Mouse (Mus musculus): ENCODE results near the gene Bnipl. TPM values are rescaled to one million over a fixed set of nuclear protein-coding genes. Genes with fewer than 3 reads are reported as not detected.

The Bnipl gene
- polyA plus RNA-seq, 1 experiment from 2014 or later: 0.20 TPM

DNA sequence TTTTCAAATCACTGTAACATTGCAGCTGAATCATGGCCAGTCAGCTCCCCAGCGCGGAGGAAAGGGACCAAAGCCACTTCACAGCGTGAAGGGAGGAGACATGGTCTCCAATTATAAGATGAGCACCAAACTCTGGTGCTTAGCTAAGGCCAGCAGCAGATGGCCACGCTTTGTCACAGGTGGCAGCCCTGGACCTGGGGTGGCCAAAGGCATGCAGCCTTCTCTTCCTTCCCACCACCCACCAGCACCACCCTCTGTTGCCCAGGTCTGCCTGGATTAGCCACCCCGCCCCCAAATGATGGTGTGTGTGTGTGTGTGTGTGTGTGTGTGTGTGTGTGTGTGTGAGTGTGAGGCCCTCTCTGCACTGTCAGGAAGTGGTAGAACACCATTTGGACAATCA, 22.5 kb upstream of the Bnipl start:
- no peak for ATAC-seq (ENCODE audit: low FRiP score)
- WGBS: 97% methylated on average over 5 of the region's 5 CpGs
- H3K27me3 ChIP-seq (ENCODE audit: control insufficient read depth, insufficient read depth, low read length): no peaks in the 10 kb centered on the region

DNA sequence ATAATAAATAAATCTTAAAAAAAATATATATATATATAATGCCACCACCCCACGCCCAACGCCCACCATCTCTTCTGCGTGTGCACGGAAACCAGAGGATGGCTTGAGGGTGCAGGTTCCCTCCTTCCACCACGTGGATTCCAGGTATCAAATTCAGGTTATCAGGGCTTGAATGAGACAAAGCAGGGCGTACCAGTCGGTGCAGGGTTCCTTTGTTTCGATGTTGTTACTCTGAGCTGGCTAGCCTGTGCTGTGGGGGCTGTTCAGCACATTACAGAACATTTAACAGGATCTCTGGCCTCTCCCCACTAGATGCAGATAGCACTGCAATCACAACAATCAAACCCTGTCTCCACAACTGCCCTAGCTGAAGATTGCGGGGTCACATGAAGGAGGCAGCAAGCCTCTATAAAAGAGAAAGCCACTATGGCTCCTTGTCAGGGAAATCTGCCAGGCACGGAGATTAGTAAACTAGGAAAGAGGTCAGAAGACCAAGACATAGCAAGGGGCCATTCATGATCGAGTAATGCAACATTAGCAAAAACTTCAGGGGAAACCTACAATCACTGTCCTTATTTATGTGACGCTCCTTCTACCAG, 19.9 kb upstream of the Bnipl start:
- ATAC-seq (ENCODE audit: low FRiP score): no peak
- 88% methylated on average over 12 of the region's 12 CpGs for WGBS

More for the DNA sequence above, 22.5 kb upstream of the Bnipl start:
- DNase-seq (ENCODE audit: low spot score, missing footprints): no peak
- no peak overlapping the region for H3K4me2 ChIP-seq
- no peaks in the 10 kb centered on the region for H3K36me3 ChIP-seq (ENCODE audit: control insufficient read depth, insufficient read depth, low read length)
- no peaks in the 10 kb centered on the region for H3K9me3 ChIP-seq (ENCODE audit: control insufficient read depth, low read length)
- H3K27ac ChIP-seq (ENCODE audit: low read depth, low read length): no peak overlapping the region
- H3K4me1 ChIP-seq (ENCODE audit: control insufficient read depth, insufficient read depth, low read length): no peaks in the 10 kb centered on the region
- H3K9ac ChIP-seq (ENCODE audit: low read length): no peak overlapping the region
- H3K4me3 ChIP-seq (ENCODE audit: low read depth, low read length): no peak overlapping the region

DNA sequence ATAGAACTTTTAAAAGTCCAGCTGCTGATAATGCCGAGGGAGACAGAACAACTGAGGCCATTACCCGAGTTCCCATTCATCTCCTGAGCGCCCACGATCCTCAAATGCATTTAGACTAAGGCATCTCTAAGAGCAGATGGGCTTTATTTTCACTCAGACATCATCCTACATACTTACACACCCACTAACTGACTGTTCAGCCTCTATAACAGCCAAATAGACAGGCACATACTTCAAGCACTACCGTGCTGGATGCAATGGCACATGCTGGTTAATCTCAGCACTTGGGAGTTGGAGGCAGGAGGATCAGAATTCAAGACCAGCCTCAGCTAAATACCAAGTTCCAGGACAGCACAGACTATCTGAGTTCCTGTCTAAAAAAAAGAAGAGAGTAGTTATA, 18.8 kb upstream of the Bnipl start:
- no peak overlapping the region for H3K27ac ChIP-seq (ENCODE audit: low read depth, low read length)
- H3K36me3 ChIP-seq (ENCODE audit: control insufficient read depth, insufficient read depth, low read length): peaks cover 3% of the 10 kb centered on the region; the same call in 1 of the 2 replicates
- WGBS: 92% methylated on average over 5 of the region's 5 CpGs

More for the DNA sequence above, 19.9 kb upstream of the Bnipl start:
- H3K27me3 ChIP-seq (ENCODE audit: control insufficient read depth, insufficient read depth, low read length): no peaks in the 10 kb centered on the region
- no peak overlapping the region for H3K4me2 ChIP-seq
- no peak overlapping the region for H3K4me3 ChIP-seq (ENCODE audit: low read depth, low read length)
- no peak for DNase-seq (ENCODE audit: low spot score, missing footprints)
- no peaks in the 10 kb centered on the region for H3K9me3 ChIP-seq (ENCODE audit: control insufficient read depth, low read length)
- no peak overlapping the region for H3K9ac ChIP-seq (ENCODE audit: low read length)
- no peaks in the 10 kb centered on the region for H3K4me1 ChIP-seq (ENCODE audit: control insufficient read depth, insufficient read depth, low read length)
- H3K27ac ChIP-seq (ENCODE audit: low read depth, low read length): no peak overlapping the region
- peaks cover 3% of the 10 kb centered on the region; the same call in 1 of the 2 replicates for H3K36me3 ChIP-seq (ENCODE audit: control insufficient read depth, insufficient read depth, low read length)

DNA sequence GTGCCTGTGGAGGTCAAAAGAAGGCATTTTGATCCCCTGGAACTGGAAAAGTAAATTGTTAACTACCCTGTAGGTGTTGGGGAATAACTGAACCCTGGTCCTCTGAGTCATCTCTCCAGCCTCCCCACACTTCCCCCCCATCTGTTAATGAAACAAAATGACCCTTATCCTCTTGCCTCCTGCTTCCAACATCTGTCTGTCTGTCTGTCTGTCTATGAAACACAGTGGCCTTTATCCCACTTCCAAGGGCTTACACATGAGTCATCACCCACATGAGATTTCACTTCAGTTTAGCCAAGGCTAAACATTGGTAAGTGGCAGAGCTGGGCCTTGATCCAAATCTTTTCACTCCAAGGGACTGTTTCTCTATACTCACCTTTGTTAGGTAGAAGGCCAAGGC, 16.9 kb upstream of the Bnipl start:
- Histone ChIP-seq H3K4me2 (no peak overlapping the region), H3K36me3 (ENCODE audit: control insufficient read depth, insufficient read depth, low read length) (peaks cover 7% of the 10 kb centered on the region; the same call in 1 of the 2 replicates)
- DNase-seq (ENCODE audit: low spot score, missing footprints): no peak

More for the DNA sequence above, 18.8 kb upstream of the Bnipl start:
- Histone ChIP-seq H3K9ac (ENCODE audit: low read length) (no peak overlapping the region), H3K9me3 (ENCODE audit: control insufficient read depth, low read length) (no peaks in the 10 kb centered on the region), H3K4me2 (no peak overlapping the region), H3K4me3 (ENCODE audit: low read depth, low read length) (no peak overlapping the region), H3K27me3 (ENCODE audit: control insufficient read depth, insufficient read depth, low read length) (no peaks in the 10 kb centered on the region), H3K4me1 (ENCODE audit: control insufficient read depth, insufficient read depth, low read length) (no peaks in the 10 kb centered on the region)
- ATAC-seq (ENCODE audit: low FRiP score) (no peak), DNase-seq (ENCODE audit: low spot score, missing footprints) (no peak)

DNA sequence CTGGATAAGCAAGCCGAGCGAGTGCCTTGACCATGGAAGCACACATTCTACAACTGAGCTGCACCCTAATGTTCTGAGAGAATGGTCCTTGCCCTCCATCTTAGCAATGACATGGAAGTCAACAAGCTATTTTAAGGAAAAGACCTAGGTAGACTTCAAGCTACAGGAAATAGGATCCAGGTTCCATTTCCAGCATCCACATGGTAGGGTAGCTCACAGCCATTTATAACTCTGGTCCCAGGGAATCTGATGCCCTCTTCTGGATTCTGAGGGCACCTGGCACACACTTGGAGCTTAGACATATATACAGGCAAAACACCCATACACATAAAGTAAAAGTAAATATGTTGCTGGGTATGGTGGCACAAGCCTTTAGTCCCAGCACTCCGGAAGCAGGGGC, 15.1 kb upstream of the Bnipl start:
- H3K27me3 ChIP-seq (ENCODE audit: control insufficient read depth, insufficient read depth, low read length): no peaks in the 10 kb centered on the region
- H3K4me1 ChIP-seq (ENCODE audit: control insufficient read depth, insufficient read depth, low read length): no peaks in the 10 kb centered on the region
- WGBS: 94% methylated on average over 3 of the region's 3 CpGs
- no peak overlapping the region for H3K4me3 ChIP-seq (ENCODE audit: low read depth, low read length)
- no peak overlapping the region for H3K4me2 ChIP-seq
- H3K27ac ChIP-seq (ENCODE audit: low read depth, low read length): no peak overlapping the region
- peaks cover 7% of the 10 kb centered on the region; the same call in 1 of the 2 replicates for H3K36me3 ChIP-seq (ENCODE audit: control insufficient read depth, insufficient read depth, low read length)
- no peak for DNase-seq (ENCODE audit: low spot score, missing footprints)
- no peak overlapping the region for H3K9ac ChIP-seq (ENCODE audit: low read length)
- no peak for ATAC-seq (ENCODE audit: low FRiP score)
- no peaks in the 10 kb centered on the region for H3K9me3 ChIP-seq (ENCODE audit: control insufficient read depth, low read length)

More for the DNA sequence above, 16.9 kb upstream of the Bnipl start:
- Histone ChIP-seq H3K9ac (ENCODE audit: low read length) (no peak overlapping the region), H3K27me3 (ENCODE audit: control insufficient read depth, insufficient read depth, low read length) (no peaks in the 10 kb centered on the region), H3K9me3 (ENCODE audit: control insufficient read depth, low read length) (no peaks in the 10 kb centered on the region), H3K4me3 (ENCODE audit: low read depth, low read length) (no peak overlapping the region), H3K4me1 (ENCODE audit: control insufficient read depth, insufficient read depth, low read length) (no peaks in the 10 kb centered on the region), H3K27ac (ENCODE audit: low read depth, low read length) (no peak overlapping the region)
- ATAC-seq (ENCODE audit: low FRiP score): no peak

DNA sequence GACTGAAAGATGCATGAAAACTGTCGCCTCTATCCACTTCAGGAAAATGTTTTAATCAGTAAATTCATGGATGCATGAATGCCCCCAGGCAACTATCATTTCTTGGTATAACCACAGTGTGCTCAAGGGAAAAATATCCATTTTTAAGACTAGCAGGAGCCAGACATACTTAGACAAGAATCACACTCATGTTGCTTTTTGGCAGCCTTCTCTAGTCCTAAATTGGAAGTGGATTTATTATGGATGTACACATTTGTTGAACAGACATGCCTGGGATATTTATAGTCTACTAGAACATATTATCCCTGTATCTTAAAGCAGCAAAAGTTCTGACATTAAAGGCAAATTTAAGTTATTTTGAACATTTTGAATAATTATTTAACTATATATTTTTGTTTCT, 13.7 kb upstream of the Bnipl start:
- WGBS: 93% methylated on average over 1 of the region's 1 CpGs
- H3K9ac ChIP-seq (ENCODE audit: low read length): no peak overlapping the region
- peaks cover 10% of the 10 kb centered on the region; the same call in 1 of the 2 replicates for H3K36me3 ChIP-seq (ENCODE audit: control insufficient read depth, insufficient read depth, low read length)
- H3K27me3 ChIP-seq (ENCODE audit: control insufficient read depth, insufficient read depth, low read length): no peaks in the 10 kb centered on the region
- ATAC-seq (ENCODE audit: low FRiP score): no peak
- H3K4me1 ChIP-seq (ENCODE audit: control insufficient read depth, insufficient read depth, low read length): no peaks in the 10 kb centered on the region
- H3K27ac ChIP-seq (ENCODE audit: low read depth, low read length): no peak overlapping the region
- no peak overlapping the region for H3K4me3 ChIP-seq (ENCODE audit: low read depth, low read length)
- DNase-seq (ENCODE audit: low spot score, missing footprints): no peak
- no peaks in the 10 kb centered on the region for H3K9me3 ChIP-seq (ENCODE audit: control insufficient read depth, low read length)
- no peak overlapping the region for H3K4me2 ChIP-seq

DNA sequence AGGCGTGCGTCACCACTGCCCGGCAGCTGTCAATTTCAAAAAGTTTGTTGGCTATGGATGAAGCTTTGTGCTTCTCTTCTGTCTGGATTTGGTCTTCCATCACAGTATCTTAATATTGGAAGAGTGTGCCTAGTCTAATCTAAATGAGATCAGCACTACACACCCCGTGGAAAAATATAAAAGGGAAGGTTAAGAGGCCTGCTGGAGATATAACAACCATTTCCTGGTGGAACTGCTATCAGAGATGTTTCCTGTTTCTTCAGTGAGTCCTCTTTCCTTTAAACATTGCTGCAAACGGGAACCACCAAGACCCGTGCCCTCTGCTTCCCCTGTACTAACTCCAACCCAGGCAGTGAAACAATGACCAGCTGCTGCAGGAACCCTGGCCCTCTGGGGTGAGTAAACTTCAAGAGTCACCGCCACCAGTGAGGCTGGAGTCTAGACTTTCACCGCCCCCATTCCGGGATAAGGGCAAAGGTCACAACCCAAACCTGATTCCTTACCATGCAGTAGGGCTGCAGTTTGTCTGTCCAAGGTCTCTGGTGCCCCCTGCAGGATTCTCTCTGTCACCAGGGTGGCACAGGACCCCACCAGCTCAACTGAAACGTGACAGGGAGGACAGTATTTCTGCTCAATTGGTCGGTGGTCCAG, 12.2 kb upstream of the Bnipl start:
- Histone ChIP-seq H3K27ac (ENCODE audit: low read depth, low read length) (no peak overlapping the region), H3K36me3 (ENCODE audit: control insufficient read depth, insufficient read depth, low read length) (peaks cover 14% of the 10 kb centered on the region; the same call in 1 of the 2 replicates), H3K9me3 (ENCODE audit: control insufficient read depth, low read length) (no peaks in the 10 kb centered on the region), H3K4me2 (no peak overlapping the region), H3K4me1 (ENCODE audit: control insufficient read depth, insufficient read depth, low read length) (no peaks in the 10 kb centered on the region), H3K9ac (ENCODE audit: low read length) (no peak overlapping the region), H3K4me3 (ENCODE audit: low read depth, low read length) (no peak overlapping the region), H3K27me3 (ENCODE audit: control insufficient read depth, insufficient read depth, low read length) (no peaks in the 10 kb centered on the region)
- 49% methylated on average over 11 of the region's 11 CpGs for WGBS
- ATAC-seq (ENCODE audit: low FRiP score) (no peak), DNase-seq (ENCODE audit: low spot score, missing footprints) (peak; percentile 90)

DNA sequence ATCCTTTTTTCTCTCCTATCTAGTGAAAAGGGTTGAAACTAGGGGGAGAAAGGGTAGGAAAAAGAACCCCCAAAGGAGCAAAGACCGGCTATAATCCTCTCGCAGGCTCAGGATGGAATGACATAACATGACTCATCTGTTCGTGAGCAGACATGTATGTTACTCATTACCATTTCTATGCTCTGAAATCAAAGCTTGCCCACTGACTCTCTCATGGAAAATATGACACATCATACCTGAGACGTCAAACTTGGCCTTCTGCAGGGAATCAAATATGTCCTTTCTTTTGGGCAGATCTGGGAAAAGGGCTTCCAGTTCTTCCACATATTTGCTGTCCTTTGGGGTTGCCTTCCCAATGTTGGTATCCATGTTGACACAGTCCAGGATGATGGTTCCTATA, 11.0 kb upstream of the Bnipl start:
- Histone ChIP-seq H3K9me3 (ENCODE audit: control insufficient read depth, low read length) (no peaks in the 10 kb centered on the region), H3K4me1 (ENCODE audit: control insufficient read depth, insufficient read depth, low read length) (no peaks in the 10 kb centered on the region), H3K27ac (ENCODE audit: low read depth, low read length) (no peak overlapping the region), H3K36me3 (ENCODE audit: control insufficient read depth, insufficient read depth, low read length) (peaks cover 16% of the 10 kb centered on the region), H3K4me3 (ENCODE audit: low read depth, low read length) (no peak overlapping the region), H3K9ac (ENCODE audit: low read length) (no peak overlapping the region), H3K27me3 (ENCODE audit: control insufficient read depth, insufficient read depth, low read length) (no peaks in the 10 kb centered on the region), H3K4me2 (no peak overlapping the region)
- no peak for ATAC-seq (ENCODE audit: low FRiP score)
- WGBS: 90% methylated on average over 4 of the region's 4 CpGs
- no peak for DNase-seq (ENCODE audit: low spot score, missing footprints)

DNA sequence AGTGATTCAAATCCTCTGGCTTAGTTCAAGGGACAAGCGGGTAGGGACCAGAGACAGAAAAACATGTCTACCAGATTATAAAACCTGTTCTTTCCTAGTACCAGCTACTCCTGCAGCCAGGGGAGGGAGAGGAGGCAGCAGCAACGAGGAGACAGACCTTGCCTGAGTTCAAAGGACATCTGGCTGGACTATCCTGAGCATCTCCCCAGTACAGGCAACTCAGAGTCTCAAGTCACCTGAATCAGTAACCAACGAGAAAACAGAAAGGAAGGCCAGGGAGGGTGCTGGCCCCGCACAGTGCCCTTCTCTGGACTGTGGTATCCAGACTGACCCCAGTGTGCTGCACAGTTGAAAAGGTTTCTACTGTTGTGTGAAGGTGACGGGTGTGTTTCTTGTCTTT, 5.9 kb upstream of the Bnipl start:
- no peaks in the 10 kb centered on the region for H3K27me3 ChIP-seq (ENCODE audit: control insufficient read depth, insufficient read depth, low read length)
- H3K4me2 ChIP-seq: no peak overlapping the region
- 85% methylated on average over 5 of the region's 5 CpGs for WGBS
- H3K36me3 ChIP-seq (ENCODE audit: control insufficient read depth, insufficient read depth, low read length): peaks cover 14% of the 10 kb centered on the region
- no peaks in the 10 kb centered on the region for H3K4me1 ChIP-seq (ENCODE audit: control insufficient read depth, insufficient read depth, low read length)
- no peak overlapping the region for H3K9ac ChIP-seq (ENCODE audit: low read length)
- ATAC-seq (ENCODE audit: low FRiP score) (no peak), DNase-seq (ENCODE audit: low spot score, missing footprints) (no peak)
- no peak overlapping the region for H3K27ac ChIP-seq (ENCODE audit: low read depth, low read length)
- H3K4me3 ChIP-seq (ENCODE audit: low read depth, low read length): no peak overlapping the region
- H3K9me3 ChIP-seq (ENCODE audit: control insufficient read depth, low read length): no peaks in the 10 kb centered on the region
